Mouse (Mus musculus) MEL (cell line): Measurements from ENCODE around the gene Ska2. TPM values are rescaled to one million over a fixed set of nuclear protein-coding genes. Genes with fewer than 3 reads are reported as not detected.

Experiments used
- DNase-seq: peaks from one replicate; pipeline ENCODE4 v3.0.0; 2011; ENCODE audit warnings: low read depth, low spot score
- H3K27ac ChIP-seq: 2 replicates; pipeline ENCODE4 v1.5.1; 2012; ENCODE audit warnings: low read depth, mild to moderate bottlenecking, control low read depth, low read length, moderate library complexity; ENCODE audit not compliant: control insufficient read depth
- H3K27me3 ChIP-seq, 2 experiments: fragments of 150-350 bp in 1 of 2; sonication (generic) in 1 of 2; 2 replicates each; pipeline ENCODE4 v1.6.1; 2012; ENCODE audit warnings: low read length in 2 of 2, mild to moderate bottlenecking in 2 of 2, improper control_type of control experiment in 1 of 2, moderate library complexity in 1 of 2; ENCODE audit not compliant: insufficient read depth in 2 of 2, control insufficient read depth in 1 of 2
- H3K36me3 ChIP-seq, 2 experiments: 2 replicates each; pipeline ENCODE4 v1.6.1; 2012 to 2014; ENCODE audit warnings: low read length in 2 of 2, improper control_type of control experiment in 1 of 2, inconsistent platforms in 1 of 2, mild to moderate bottlenecking in 1 of 2; ENCODE audit not compliant: insufficient read depth in 2 of 2, control insufficient read depth in 1 of 2
- H3K4me1 ChIP-seq, 2 experiments: fragments of 150-350 bp in 1 of 2; sonication (generic) in 1 of 2; 2 replicates each; pipeline ENCODE4 v1.6.1; 2012; ENCODE audit warnings: low read length in 2 of 2, improper control_type of control experiment in 1 of 2, mild to moderate bottlenecking in 1 of 2; ENCODE audit not compliant: insufficient read depth in 2 of 2, control insufficient read depth in 1 of 2
- H3K4me3 ChIP-seq, 2 experiments: fragments of 150-350 bp in 1 of 2; sonication (generic) in 1 of 2; 2 replicates each; pipeline ENCODE4 v1.5.1; 2012; ENCODE audit warnings: low read depth in 2 of 2, low read length in 2 of 2, mild to moderate bottlenecking in 2 of 2, moderate library complexity in 2 of 2, control low read depth in 1 of 2, improper control_type of control experiment in 1 of 2; ENCODE audit not compliant: control insufficient read depth in 1 of 2, insufficient read depth in 1 of 2
- H3K79me2 ChIP-seq: 2 replicates; pipeline ENCODE4 v1.6.1; 2012; ENCODE audit warnings: mild to moderate bottlenecking, low read length, moderate library complexity; ENCODE audit not compliant: control insufficient read depth, poor library complexity, insufficient read depth
- H3K9ac ChIP-seq: 2 replicates; pipeline ENCODE4 v1.6.1; 2012; ENCODE audit warnings: low read depth, mild to moderate bottlenecking, control low read depth, low read length, moderate library complexity; ENCODE audit not compliant: control insufficient read depth, poor library complexity, severe bottlenecking
- H3K9me3 ChIP-seq: fragments of 150-350 bp; sonication (generic); replicated peaks from 2 replicates; pipeline ENCODE4 v1.6.1; 2012; ENCODE audit warnings: mild to moderate bottlenecking, low read length, improper control_type of control experiment, moderate library complexity; ENCODE audit not compliant: insufficient read depth
- CHD2 ChIP-seq: IDR thresholded peaks from 2 replicates; pipeline ENCODE4 v1.6.1; 2011; ENCODE audit warnings: low read length, improper control_type of control experiment
- CTCF ChIP-seq, 3 experiments: IDR thresholded peaks in 2 of 3; conservative IDR thresholded peaks in 1 of 3; 2 replicates each; pipeline ENCODE4 v1.5.1; 2011 to 2012; ENCODE audit warnings: low read length in 3 of 3, low read depth in 2 of 3, mild to moderate bottlenecking in 2 of 3, improper control_type of control experiment in 1 of 3, inconsistent platforms in 1 of 3, mixed read lengths in 1 of 3, moderate library complexity in 1 of 3; ENCODE audit not compliant: control insufficient read depth in 1 of 3, insufficient read depth in 1 of 3, poor library complexity in 1 of 3, severe bottlenecking in 1 of 3
- E2F4 ChIP-seq: IDR thresholded peaks from 2 replicates; pipeline ENCODE4 v1.6.1; 2011; ENCODE audit warnings: low read depth, low read length, improper control_type of control experiment, borderline replicate concordance
- GATA1 ChIP-seq: IDR thresholded peaks from 2 replicates; pipeline ENCODE4 v1.6.1; 2011; ENCODE audit warnings: low read depth, low read length, improper control_type of control experiment
- HCFC1 ChIP-seq: IDR thresholded peaks from 2 replicates; pipeline ENCODE4 v1.6.1; 2012; ENCODE audit warnings: low read depth, mild to moderate bottlenecking, inconsistent platforms, low read length, improper control_type of control experiment, moderate library complexity
- JUND ChIP-seq: IDR thresholded peaks from 2 replicates; pipeline ENCODE4 v1.6.1; 2011; ENCODE audit warnings: low read depth, mild to moderate bottlenecking, improper control_type of control experiment, low read length
- MAZ ChIP-seq: IDR thresholded peaks from 2 replicates; pipeline ENCODE4 v1.6.1; 2012; ENCODE audit warnings: low read depth, mild to moderate bottlenecking, inconsistent platforms, low read length, improper control_type of control experiment
- NRF1 ChIP-seq: IDR thresholded peaks from 2 replicates; pipeline ENCODE4 v1.6.1; 2014; ENCODE audit warnings: low read depth, mild to moderate bottlenecking, inconsistent platforms, low read length, improper control_type of control experiment, moderate library complexity; ENCODE audit not compliant: poor library complexity, insufficient read depth, severe bottlenecking
- POLR2A ChIP-seq, 2 experiments: IDR thresholded peaks; 2 replicates each; pipeline ENCODE4 v1.6.1; 2011 to 2012; ENCODE audit warnings: low read length in 2 of 2, mild to moderate bottlenecking in 2 of 2, control low read depth in 1 of 2, improper control_type of control experiment in 1 of 2, low read depth in 1 of 2, moderate library complexity in 1 of 2; ENCODE audit not compliant: control insufficient read depth in 1 of 2, insufficient read depth in 1 of 2, poor library complexity in 1 of 2
- POLR2AphosphoS2 ChIP-seq: IDR thresholded peaks from 2 replicates; pipeline ENCODE4 v1.6.1; 2011; ENCODE audit warnings: low read length, improper control_type of control experiment
- RAD21 ChIP-seq: IDR thresholded peaks from 2 replicates; pipeline ENCODE4 v1.6.1; 2011; ENCODE audit warnings: mild to moderate bottlenecking, low read depth, low read length, improper control_type of control experiment
- RCOR1 ChIP-seq: IDR thresholded peaks from 2 replicates; pipeline ENCODE4 v1.6.1; 2012; ENCODE audit warnings: low read depth, mild to moderate bottlenecking, inconsistent platforms, low read length, improper control_type of control experiment
- SMC3 ChIP-seq: IDR thresholded peaks from 2 replicates; pipeline ENCODE4 v1.6.1; 2011; ENCODE audit warnings: low read depth, low read length, improper control_type of control experiment
- TAL1 ChIP-seq: IDR thresholded peaks from 2 replicates; pipeline ENCODE4 v1.6.1; 2012; ENCODE audit warnings: mild to moderate bottlenecking, inconsistent platforms, low read length, moderate library complexity, mixed read lengths
- UBTF ChIP-seq: IDR thresholded peaks from 2 replicates; pipeline ENCODE4 v1.6.1; 2012; ENCODE audit warnings: low read depth, mild to moderate bottlenecking, inconsistent platforms, low read length, improper control_type of control experiment, moderate library complexity, borderline replicate concordance; ENCODE audit not compliant: insufficient read depth
- ZC3H11A ChIP-seq: IDR thresholded peaks from 2 replicates; pipeline ENCODE4 v1.6.1; 2012; ENCODE audit warnings: low read depth, mild to moderate bottlenecking, inconsistent platforms, low read length, improper control_type of control experiment
- ZKSCAN1 ChIP-seq: IDR thresholded peaks from 2 replicates; pipeline ENCODE4 v1.6.1; 2012; ENCODE audit warnings: low read depth, mild to moderate bottlenecking, inconsistent platforms, low read length, improper control_type of control experiment, moderate library complexity
- ZMIZ1 ChIP-seq: IDR thresholded peaks from 2 replicates; pipeline ENCODE4 v1.6.1; 2012; ENCODE audit warnings: low read depth, mild to moderate bottlenecking, inconsistent platforms, low read length, improper control_type of control experiment, moderate library complexity
- ZNF384 ChIP-seq: IDR thresholded peaks from 2 replicates; pipeline ENCODE4 v1.6.1; 2012; ENCODE audit warnings: low read depth, mild to moderate bottlenecking, inconsistent platforms, low read length, improper control_type of control experiment
- polyA plus RNA-seq, 2 experiments: library from polyadenylated mRNA; stranded (reverse) in 1 of 2; unstranded in 1 of 2; fragments of >175 nt in 1 of 2; fragments of >200 nt in 1 of 2; gene quantifications; 2 replicates each; pipeline versions ENCODE4 v1.2.1 to v1.2.4; 2012; ENCODE audit warnings: low replicate concordance in 2 of 2, low read depth in 1 of 2; ENCODE audit not compliant: insufficient read length in 2 of 2, insufficient read depth in 1 of 2, missing spikeins in 1 of 2
- total RNA-seq: library from RNA; depleted of rRNA; stranded (reverse); fragments of 300-350 nt; gene quantifications from 2 replicates; pipeline ENCODE4 v1.2.3, GENCODE M21; 2012

The Ska2 gene
- total and polyA plus RNA-seq, 3 experiments = 21.3 to 24.8 TPM; not detected in 1

GRCm38 (mm10) chr11:87126824-87127816 is 18.1 kb downstream of the Ska2 start, which contains the start of gene Trim37 (continued):
- TF ChIP-seq TAL1 (no peak), RAD21 (no peak), E2F4 (0 out of 2 replicates have a peak, but pooled peaks have one; percentile 45), POLR2AphosphoS2 (0 out of 2 replicates have a peak, but pooled peaks have one; percentile 67), JUND (no peak), POLR2A (IDR thresholded peaks at IDR 0.05; ENCODE audit: control insufficient read depth in 1 of 2, insufficient read depth in 1 of 2, low read depth in 1 of 2, low read length in 2 of 2, poor library complexity in 1 of 2) (peak; percentile 82 to 94)

GRCm38 (mm10) chr11:87136233-87136632 is 27.2 kb downstream of the Ska2 start:
- no peaks in the 10 kb centered on the region for H3K9me3 ChIP-seq
- no peaks in the 10 kb centered on the region for H3K27me3 ChIP-seq
- H3K4me3 ChIP-seq = no peak overlapping the region
- H3K9ac ChIP-seq = no peak overlapping the region
- H3K36me3 ChIP-seq = peaks cover 20 to 21% of the 10 kb centered on the region in 2 experiments
- TF ChIP-seq MAZ (no peak), ZKSCAN1 (no peak), UBTF (no peak), ZC3H11A (no peak), TAL1 (no peak), CTCF (IDR thresholded peaks at IDR 0.05 in 2 of 3, conservative IDR thresholded peaks at IDR 0.05 in 1 of 3; ENCODE audit: control insufficient read depth in 1 of 3, insufficient read depth in 1 of 3, low read depth in 2 of 3, low read length in 3 of 3, poor library complexity in 1 of 3, severe bottlenecking in 1 of 3) (no peak), ZMIZ1 (no peak)
- H3K79me2 ChIP-seq = no peaks in the 10 kb centered on the region
- H3K4me1 ChIP-seq = peaks cover 4 to 20% of the 10 kb centered on the region in 2 experiments; a peak in 3 of 4 replicates
- H3K27ac ChIP-seq = no peak overlapping the region
- no peak for DNase-seq

- H3K9me3 ChIP-seq = no peaks in the 10 kb centered on the region
- peaks cover 3 to 7% of the 10 kb centered on the region in 2 experiments for H3K36me3 ChIP-seq
- no peak overlapping the region for H3K27ac ChIP-seq
- H3K9ac ChIP-seq = no peak overlapping the region
- no peak for TF ChIP-seq RAD21
- TF ChIP-seq CHD2 = no peak
- TF ChIP-seq ZC3H11A = no peak
- TF ChIP-seq NRF1 = no peak
- no peak for TF ChIP-seq ZNF384
- TF ChIP-seq RCOR1 = peak; percentile 53; the same call in 1 of the 2 replicates
- TF ChIP-seq HCFC1 = no peak
- peak; percentile 54 for TF ChIP-seq GATA1
- TF ChIP-seq SMC3 = no peak
- no peak for TF ChIP-seq ZMIZ1
- TF ChIP-seq, all 39 proteins: peak for 2
- H3K79me2 ChIP-seq = no peaks in the 10 kb centered on the region
- no peak for DNase-seq
- H3K4me1 ChIP-seq = peaks cover 0 to 2% of the 10 kb centered on the region in 2 experiments; a peak in 1 of 4 replicates
- no peaks in the 10 kb centered on the region for H3K27me3 ChIP-seq
- H3K4me3 ChIP-seq = no peak overlapping the region
Observed at GRCm38 (mm10) chr11:87158012-87158411, 49.0 kb downstream of the Ska2 start.
